Mouse (Mus musculus): ENCODE data around the gene Tmem121.

Gene Tmem121

GRCm38 (mm10) chr12:113148381-113149035 is 37.2 kb upstream of the Tmem121 start:
- DNase-seq (ENCODE audit: extremely low read depth, low read depth, low spot score) = no peak

GRCm38 (mm10) chr12:113149341-113149740 is 36.4 kb upstream of the Tmem121 start:
- no peak for DNase-seq (ENCODE audit: extremely low read depth, low read depth, low spot score)

- no peak for DNase-seq (ENCODE audit: extremely low read depth, low read depth, low spot score)
Measured at GRCm38 (mm10) chr12:113149896-113150295, 35.8 kb upstream of the Tmem121 start.

GRCm38 (mm10) chr12:113150591-113150990 is 35.1 kb upstream of the Tmem121 start:
- no peak for DNase-seq (ENCODE audit: extremely low read depth, low read depth, low spot score)

GRCm38 (mm10) chr12:113151046-113151445 is 34.7 kb upstream of the Tmem121 start:
- no peak for DNase-seq (ENCODE audit: extremely low read depth, low read depth, low spot score)

- DNase-seq (ENCODE audit: extremely low read depth, low read depth, low spot score) = no peak
Measured at GRCm38 (mm10) chr12:113151661-113152271, 34.0 kb upstream of the Tmem121 start.

- DNase-seq (ENCODE audit: extremely low read depth, low read depth, low spot score) = no peak
Measured at GRCm38 (mm10) chr12:113152272-113152661, 33.5 kb upstream of the Tmem121 start.

- no peak for DNase-seq (ENCODE audit: extremely low read depth, low read depth, low spot score)
Measured at GRCm38 (mm10) chr12:113152991-113153525, 32.7 kb upstream of the Tmem121 start.

GRCm38 (mm10) chr12:113153971-113154370 is 31.8 kb upstream of the Tmem121 start:
- DNase-seq (ENCODE audit: extremely low read depth, low read depth, low spot score) = no peak

GRCm38 (mm10) chr12:113154747-113155075 is 31.0 kb upstream of the Tmem121 start:
- no peak for DNase-seq (ENCODE audit: extremely low read depth, low read depth, low spot score)

- DNase-seq (ENCODE audit: extremely low read depth, low read depth, low spot score) = no peak
Measured at GRCm38 (mm10) chr12:113155076-113155771, 30.5 kb upstream of the Tmem121 start.

GRCm38 (mm10) chr12:113155887-113156539 is 29.7 kb upstream of the Tmem121 start, which contains the start of gene Tedc1:
TSS of gene Tedc1 (plus strand) at chr12:113156421.
- peak; percentile 85 for DNase-seq (ENCODE audit: extremely low read depth, low read depth, low spot score)

- DNase-seq (ENCODE audit: extremely low read depth, low read depth, low spot score) = no peak
Measured at GRCm38 (mm10) chr12:113156540-113156929, 29.2 kb upstream of the Tmem121 start.

- no peak for DNase-seq (ENCODE audit: extremely low read depth, low read depth, low spot score)
Measured at GRCm38 (mm10) chr12:113157002-113157401, 28.7 kb upstream of the Tmem121 start.

- no peak for DNase-seq (ENCODE audit: extremely low read depth, low read depth, low spot score)
Measured at GRCm38 (mm10) chr12:113157521-113157920, 28.2 kb upstream of the Tmem121 start.

- DNase-seq (ENCODE audit: extremely low read depth, low read depth, low spot score) = no peak
Measured at GRCm38 (mm10) chr12:113157971-113158370, 27.8 kb upstream of the Tmem121 start.

- DNase-seq (ENCODE audit: extremely low read depth, low read depth, low spot score) = no peak
Measured at GRCm38 (mm10) chr12:113163561-113164006, 22.1 kb upstream of the Tmem121 start.

GRCm38 (mm10) chr12:113168031-113168536 is 17.6 kb upstream of the Tmem121 start:
- no peak for DNase-seq (ENCODE audit: extremely low read depth, low read depth, low spot score)

- DNase-seq (ENCODE audit: extremely low read depth, low read depth, low spot score) = no peak
Measured at GRCm38 (mm10) chr12:113176960-113177725, 8.6 kb upstream of the Tmem121 start.

GRCm38 (mm10) chr12:113181020-113181419 is 4.7 kb upstream of the Tmem121 start:
- DNase-seq (ENCODE audit: extremely low read depth, low read depth, low spot score) = no peak

Data from fat pad, adult 2 months (tissue).